13 mouse cellular contexts compared by ENCODE assay signal in the genomic region with DNA sequence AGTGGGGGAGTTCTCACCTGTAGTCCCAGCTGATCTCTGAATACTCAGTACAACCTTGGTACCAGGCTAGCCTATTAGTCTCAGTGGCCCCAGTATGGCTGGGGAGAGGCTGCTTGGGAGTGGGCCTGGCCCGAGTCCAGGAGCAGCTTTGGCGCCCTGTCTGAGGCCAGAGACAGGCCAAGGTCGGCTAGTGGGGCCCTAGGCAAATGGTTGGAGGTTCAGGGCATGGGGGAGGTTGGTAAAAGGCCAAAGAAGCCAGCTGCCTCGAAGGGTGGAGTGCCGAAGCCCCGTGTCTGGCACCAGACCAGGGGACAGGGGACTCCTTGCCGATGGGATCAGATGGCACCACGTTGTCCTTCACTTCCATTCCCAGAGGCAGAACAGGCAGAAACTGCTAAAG.
DNase-seq lines count a peak whose midpoint lies in the region; TF ChIP-seq lines count a peak whose summit lies in the region.
"Had no signal": no experiment of that assay in that cellular context is flagged by ENCODE, and none has a peak within 500 bp of the region (broad histone marks: within the 10 kb centered on the region; RNA-seq: fewer than 3 reads in every experiment).

No protein-coding gene starts in this region.

- intact Hi-C loops in gastrocnemius, adult 2 months (cut with DNase I): no loop called here

- no peak overlapping the region for H3K4me3 ChIP-seq in gastrocnemius, adult 2 months
- H3K4me3 ChIP-seq: heart, embryonic 13.5 days; hindbrain, embryonic 12.5 days had no signal

- peak; percentile 38 for DNase-seq in gastrocnemius, adult 2 months
- DNase-seq in gastrocnemius, postnatal 25 days: no peak
- peak; percentile 7 for DNase-seq in lung, postnatal 10 days
- DNase-seq in lung, postnatal 14 days: no peak
- peak; percentile 21 to 38 for DNase-seq in cerebellum, postnatal 25 days
- peak; percentile 79 for DNase-seq in testis, postnatal 10 days (ENCODE audit: low spot score)
- no peak for DNase-seq in spleen, postnatal 10 days (ENCODE audit: low spot score in 2 of 2)
- DNase-seq: embryo, embryonic 11 days; kidney, adult 9 months; liver, postnatal 0 days; thymus, adult 18-20 months had no signal

- H3K27ac ChIP-seq in gastrocnemius, adult 2 months: no peak overlapping the region
- H3K27ac ChIP-seq: heart, embryonic 13.5 days; hindbrain, embryonic 12.5 days had no signal

- TF ChIP-seq CTCF in gastrocnemius, adult 2 months (IDR thresholded peaks at IDR 0.05): no peak

Comparison
In these comparisons a context has a peak if more than half of its experiments do, and no peak if none do; other contexts are left out.
1. DNase-seq: peak in gastrocnemius, adult 2 months (single experiment), lung, postnatal 10 days (single experiment), cerebellum, postnatal 25 days (2 of 2) and testis, postnatal 10 days (single experiment); none in gastrocnemius, postnatal 25 days (single experiment), lung, postnatal 14 days (single experiment) and spleen, postnatal 10 days (0 of 2).